Mouse (Mus musculus): ENCODE data around the gene Cd40. TPM values are rescaled to one million over a fixed set of nuclear protein-coding genes. Genes with fewer than 3 reads are reported as not detected.

The Cd40 gene
- polyA plus RNA-seq, 1 experiment from 2014 or later, result 7.7 TPM

- ATAC-seq (replicated peaks; ENCODE audit: low FRiP score) (no peak), DNase-seq (ENCODE audit: low spot score) (no peak)
- whole genome bisulfite sequencing, result 22% methylated on average over 9 of the region's 9 CpGs
- Histone ChIP-seq H3K4me1 (replicated peaks; ENCODE audit: control insufficient read depth, insufficient read depth, low read length) (no peaks in the 10 kb centered on the region), H3K36me3 (ENCODE audit: control insufficient read depth, insufficient read depth, low read length) (no peaks in the 10 kb centered on the region), H3K4me2 (no peak overlapping the region), H3K9me3 (ENCODE audit: control insufficient read depth, low read length) (no peaks in the 10 kb centered on the region), H3K4me3 (ENCODE audit: low read depth, low read length) (no peak overlapping the region), H3K9ac (ENCODE audit: low read depth, low read length) (no peak overlapping the region), H3K27me3 (replicated peaks; ENCODE audit: control insufficient read depth, insufficient read depth, low read length) (peaks cover 58% of the 10 kb centered on the region), H3K27ac (ENCODE audit: low read depth, low read length) (no peak overlapping the region)
Measured at GRCm38 (mm10) chr2:165080657-165081056, 25.2 kb downstream of the Cd40 start.

GRCm38 (mm10) chr2:165081257-165081656, 25.8 kb downstream of the Cd40 start:
- 27% methylated on average over 7 of the region's 7 CpGs for WGBS
- no peak for ATAC-seq (replicated peaks; ENCODE audit: low FRiP score)
- no peaks in the 10 kb centered on the region for H3K36me3 ChIP-seq (ENCODE audit: control insufficient read depth, insufficient read depth, low read length)
- H3K27me3 ChIP-seq (replicated peaks; ENCODE audit: control insufficient read depth, insufficient read depth, low read length), result peaks cover 52% of the 10 kb centered on the region
- no peak overlapping the region for H3K27ac ChIP-seq (ENCODE audit: low read depth, low read length)
- H3K4me1 ChIP-seq (replicated peaks; ENCODE audit: control insufficient read depth, insufficient read depth, low read length), result no peaks in the 10 kb centered on the region
- H3K9ac ChIP-seq (ENCODE audit: low read depth, low read length), result no peak overlapping the region
- H3K9me3 ChIP-seq (ENCODE audit: control insufficient read depth, low read length), result no peaks in the 10 kb centered on the region
- H3K4me3 ChIP-seq (ENCODE audit: low read depth, low read length), result no peak overlapping the region
- H3K4me2 ChIP-seq, result no peak overlapping the region
- DNase-seq (ENCODE audit: low spot score), result no peak

GRCm38 (mm10) chr2:165086634-165087033, 31.2 kb downstream of the Cd40 start:
- DNase-seq (ENCODE audit: low spot score) (no peak), ATAC-seq (replicated peaks; ENCODE audit: low FRiP score) (no peak)
- H3K36me3 ChIP-seq (ENCODE audit: control insufficient read depth, insufficient read depth, low read length), result no peaks in the 10 kb centered on the region
- WGBS, result 72% methylated on average over 4 of the region's 4 CpGs
- no peaks in the 10 kb centered on the region for H3K4me1 ChIP-seq (replicated peaks; ENCODE audit: control insufficient read depth, insufficient read depth, low read length)
- H3K4me2 ChIP-seq, result no peak overlapping the region
- H3K9me3 ChIP-seq (ENCODE audit: control insufficient read depth, low read length), result no peaks in the 10 kb centered on the region
- no peak overlapping the region for H3K27ac ChIP-seq (ENCODE audit: low read depth, low read length)
- H3K27me3 ChIP-seq (replicated peaks; ENCODE audit: control insufficient read depth, insufficient read depth, low read length), result peaks cover 5% of the 10 kb centered on the region
- no peak overlapping the region for H3K4me3 ChIP-seq (ENCODE audit: low read depth, low read length)
- no peak overlapping the region for H3K9ac ChIP-seq (ENCODE audit: low read depth, low read length)

- no peak for DNase-seq (ENCODE audit: low spot score)
- Histone ChIP-seq H3K36me3 (ENCODE audit: control insufficient read depth, insufficient read depth, low read length) (no peaks in the 10 kb centered on the region), H3K4me2 (no peak overlapping the region), H3K9ac (ENCODE audit: low read depth, low read length) (no peak overlapping the region), H3K4me1 (replicated peaks; ENCODE audit: control insufficient read depth, insufficient read depth, low read length) (no peaks in the 10 kb centered on the region), H3K27me3 (replicated peaks; ENCODE audit: control insufficient read depth, insufficient read depth, low read length) (peaks cover 5% of the 10 kb centered on the region; the same call in 1 of the 2 replicates), H3K9me3 (ENCODE audit: control insufficient read depth, low read length) (no peaks in the 10 kb centered on the region), H3K27ac (ENCODE audit: low read depth, low read length) (no peak overlapping the region), H3K4me3 (ENCODE audit: low read depth, low read length) (no peak overlapping the region)
- 35% methylated on average over 14 of the region's 14 CpGs for whole genome bisulfite sequencing
- ATAC-seq (replicated peaks; ENCODE audit: low FRiP score), result no peak
Measured at GRCm38 (mm10) chr2:165089470-165089869, 34.0 kb downstream of the Cd40 start.

GRCm38 (mm10) chr2:165090650-165091049, 35.2 kb downstream of the Cd40 start, which contains the start of gene 1700025C18Rik:
Gene 1700025C18Rik (minus strand): TSS chr2:165090750.
- 71% methylated on average over 2 of the region's 2 CpGs for WGBS
- H3K27ac ChIP-seq (ENCODE audit: low read depth, low read length), result no peak within 1 kb of the TSS
- H3K4me2 ChIP-seq, result no peak within 1 kb of the TSS
- no peaks in the 10 kb centered on the region for H3K4me1 ChIP-seq (replicated peaks; ENCODE audit: control insufficient read depth, insufficient read depth, low read length)
- no peak within 1 kb of the TSS for H3K4me3 ChIP-seq (ENCODE audit: low read depth, low read length)
- H3K36me3 ChIP-seq (ENCODE audit: control insufficient read depth, insufficient read depth, low read length), result no peaks in the 10 kb centered on the region
- H3K9ac ChIP-seq (ENCODE audit: low read depth, low read length), result no peak within 1 kb of the TSS
- peaks cover 6% of the 10 kb centered on the region for H3K27me3 ChIP-seq (replicated peaks; ENCODE audit: control insufficient read depth, insufficient read depth, low read length)
- ATAC-seq (replicated peaks; ENCODE audit: low FRiP score) (no peak), DNase-seq (ENCODE audit: low spot score) (no peak)
- H3K9me3 ChIP-seq (ENCODE audit: control insufficient read depth, low read length), result no peaks in the 10 kb centered on the region

- no peak overlapping the region for H3K9ac ChIP-seq (ENCODE audit: low read depth, low read length)
- no peaks in the 10 kb centered on the region for H3K36me3 ChIP-seq (ENCODE audit: control insufficient read depth, insufficient read depth, low read length)
- no peaks in the 10 kb centered on the region for H3K9me3 ChIP-seq (ENCODE audit: control insufficient read depth, low read length)
- DNase-seq (ENCODE audit: low spot score) (no peak), ATAC-seq (replicated peaks; ENCODE audit: low FRiP score) (no peak)
- no peak overlapping the region for H3K27ac ChIP-seq (ENCODE audit: low read depth, low read length)
- peaks cover 14% of the 10 kb centered on the region for H3K27me3 ChIP-seq (replicated peaks; ENCODE audit: control insufficient read depth, insufficient read depth, low read length)
- 68% methylated on average over 8 of the region's 8 CpGs for WGBS
- H3K4me3 ChIP-seq (ENCODE audit: low read depth, low read length), result no peak overlapping the region
- no peak overlapping the region for H3K4me2 ChIP-seq
- no peaks in the 10 kb centered on the region for H3K4me1 ChIP-seq (replicated peaks; ENCODE audit: control insufficient read depth, insufficient read depth, low read length)
Measured at GRCm38 (mm10) chr2:165091433-165091965, 36.1 kb downstream of the Cd40 start.

GRCm38 (mm10) chr2:165092393-165092792, 37.0 kb downstream of the Cd40 start:
- ATAC-seq (replicated peaks; ENCODE audit: low FRiP score), result no peak
- Histone ChIP-seq H3K27ac (ENCODE audit: low read depth, low read length) (no peak overlapping the region), H3K9ac (ENCODE audit: low read depth, low read length) (no peak overlapping the region), H3K4me2 (no peak overlapping the region), H3K27me3 (replicated peaks; ENCODE audit: control insufficient read depth, insufficient read depth, low read length) (peaks cover 21% of the 10 kb centered on the region), H3K4me3 (ENCODE audit: low read depth, low read length) (no peak overlapping the region), H3K36me3 (ENCODE audit: control insufficient read depth, insufficient read depth, low read length) (no peaks in the 10 kb centered on the region), H3K9me3 (ENCODE audit: control insufficient read depth, low read length) (no peaks in the 10 kb centered on the region), H3K4me1 (replicated peaks; ENCODE audit: control insufficient read depth, insufficient read depth, low read length) (no peaks in the 10 kb centered on the region)
- no peak for DNase-seq (ENCODE audit: low spot score)
- WGBS, result 68% methylated on average over 7 of the region's 7 CpGs

GRCm38 (mm10) chr2:165096367-165096766, 40.9 kb downstream of the Cd40 start:
- Histone ChIP-seq H3K36me3 (ENCODE audit: control insufficient read depth, insufficient read depth, low read length) (no peaks in the 10 kb centered on the region), H3K4me3 (ENCODE audit: low read depth, low read length) (no peak overlapping the region), H3K27me3 (replicated peaks; ENCODE audit: control insufficient read depth, insufficient read depth, low read length) (peaks cover 30% of the 10 kb centered on the region), H3K9ac (ENCODE audit: low read depth, low read length) (no peak overlapping the region), H3K4me2 (no peak overlapping the region), H3K9me3 (ENCODE audit: control insufficient read depth, low read length) (no peaks in the 10 kb centered on the region), H3K27ac (ENCODE audit: low read depth, low read length) (no peak overlapping the region), H3K4me1 (replicated peaks; ENCODE audit: control insufficient read depth, insufficient read depth, low read length) (no peaks in the 10 kb centered on the region)
- no peak for DNase-seq (ENCODE audit: low spot score)
- 24% methylated on average over 10 of the region's 10 CpGs for WGBS
- ATAC-seq (replicated peaks; ENCODE audit: low FRiP score), result no peak

GRCm38 (mm10) chr2:165098861-165099260, 43.4 kb downstream of the Cd40 start:
- H3K4me2 ChIP-seq, result no peak overlapping the region
- ATAC-seq (replicated peaks; ENCODE audit: low FRiP score) (no peak), DNase-seq (ENCODE audit: low spot score) (no peak)
- H3K36me3 ChIP-seq (ENCODE audit: control insufficient read depth, insufficient read depth, low read length), result no peaks in the 10 kb centered on the region
- no peaks in the 10 kb centered on the region for H3K4me1 ChIP-seq (replicated peaks; ENCODE audit: control insufficient read depth, insufficient read depth, low read length)
- H3K4me3 ChIP-seq (ENCODE audit: low read depth, low read length), result no peak overlapping the region
- H3K9me3 ChIP-seq (ENCODE audit: control insufficient read depth, low read length), result no peaks in the 10 kb centered on the region
- H3K27ac ChIP-seq (ENCODE audit: low read depth, low read length), result no peak overlapping the region
- 71% methylated on average over 3 of the region's 3 CpGs for WGBS
- peaks cover 40% of the 10 kb centered on the region for H3K27me3 ChIP-seq (replicated peaks; ENCODE audit: control insufficient read depth, insufficient read depth, low read length)
- no peak overlapping the region for H3K9ac ChIP-seq (ENCODE audit: low read depth, low read length)
